Mouse (Mus musculus): ENCODE measurements around the gene Csf1. TPM values are rescaled to one million over a fixed set of nuclear protein-coding genes. Genes with fewer than 3 reads are reported as not detected.

The Csf1 gene
- total and polyA plus RNA-seq, 3 experiments = 0.12 to 0.19 TPM; not detected in 1

DNA sequence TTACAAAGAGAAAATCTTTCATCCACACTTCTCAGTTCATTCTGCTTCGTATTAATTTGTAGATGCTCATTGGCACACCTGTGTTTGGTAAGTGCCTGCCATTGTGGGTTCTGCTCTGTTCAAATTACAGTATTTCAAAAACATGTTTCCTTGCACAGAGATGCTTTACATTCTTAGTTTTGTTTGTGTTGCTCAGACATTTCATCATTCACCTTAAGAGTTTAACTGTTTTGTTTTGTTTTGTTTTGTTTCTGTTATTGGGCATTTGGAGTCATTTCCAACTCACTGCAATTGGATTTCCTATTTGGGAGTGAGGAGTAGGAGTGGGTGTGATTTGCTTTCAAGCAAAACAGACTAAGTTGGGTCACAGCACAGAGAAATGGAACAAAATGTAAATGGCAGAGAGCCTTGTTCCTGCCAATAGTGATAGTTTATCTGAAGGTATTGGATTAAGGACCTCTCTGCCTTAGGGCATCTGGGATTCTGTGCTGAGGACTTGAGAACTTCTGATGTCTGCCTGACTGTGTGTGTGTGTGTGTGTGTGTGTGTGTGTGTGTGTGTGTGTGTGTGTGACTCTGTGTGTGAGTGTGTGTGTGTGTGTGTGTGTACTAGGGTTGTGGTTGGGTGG is 58.4 kb downstream of the Csf1 start:
- peaks cover 0 to 2% of the 10 kb centered on the region in 2 experiments; a peak in 1 of 4 replicates for H3K4me1 ChIP-seq (ENCODE audit: control insufficient read depth in 1 of 2, insufficient read depth in 2 of 2, low read length in 2 of 2)
- H3K79me2 ChIP-seq (ENCODE audit: control insufficient read depth, insufficient read depth, low read length, poor library complexity) = no peaks in the 10 kb centered on the region
- TF ChIP-seq SIN3A (IDR thresholded peaks at IDR 0.05; ENCODE audit: low read length) (no peak), MYC (IDR thresholded peaks at IDR 0.05; ENCODE audit: low read depth, low read length) (no peak), GATA1 (IDR thresholded peaks at IDR 0.05; ENCODE audit: low read depth, low read length) (no peak), ZNF384 (IDR thresholded peaks at IDR 0.05; ENCODE audit: low read depth, low read length) (no peak), KAT2A (conservative IDR thresholded peaks at IDR 0.05; ENCODE audit: low read depth, low read length) (no peak), ZC3H11A (IDR thresholded peaks at IDR 0.05; ENCODE audit: low read depth, low read length) (no peak), MAFK (IDR thresholded peaks at IDR 0.05; ENCODE audit: borderline replicate concordance, low read depth, low read length) (no peak), E2F4 (IDR thresholded peaks at IDR 0.05; ENCODE audit: borderline replicate concordance, low read depth, low read length) (no peak), NRF1 (IDR thresholded peaks at IDR 0.05; ENCODE audit: insufficient read depth, low read depth, low read length, poor library complexity, severe bottlenecking) (no peak), BHLHE40 (IDR thresholded peaks at IDR 0.05; ENCODE audit: borderline replicate concordance, low read depth, low read length) (no peak), TBP (IDR thresholded peaks at IDR 0.05; ENCODE audit: low read depth, low read length) (no peak), UBTF (IDR thresholded peaks at IDR 0.05; ENCODE audit: borderline replicate concordance, insufficient read depth, low read depth, low read length) (no peak)
- no peaks in the 10 kb centered on the region for H3K36me3 ChIP-seq (ENCODE audit: control insufficient read depth in 1 of 2, insufficient read depth in 2 of 2, low read length in 2 of 2)
- no peaks in the 10 kb centered on the region for H3K9me3 ChIP-seq (replicated peaks; ENCODE audit: insufficient read depth, low read length)
- no peak overlapping the region for H3K9ac ChIP-seq (ENCODE audit: control insufficient read depth, low read depth, low read length, poor library complexity, severe bottlenecking)
- no peak overlapping the region for H3K4me3 ChIP-seq (ENCODE audit: control insufficient read depth in 1 of 2, insufficient read depth in 1 of 2, low read depth in 2 of 2, low read length in 2 of 2)
- peaks cover 4 to 7% of the 10 kb centered on the region in 2 experiments for H3K27me3 ChIP-seq (ENCODE audit: control insufficient read depth in 1 of 2, insufficient read depth in 2 of 2, low read length in 2 of 2)
- DNase-seq (ENCODE audit: low read depth, low spot score) = no peak
- no peak overlapping the region for H3K27ac ChIP-seq (ENCODE audit: control insufficient read depth, low read depth, low read length)

DNA sequence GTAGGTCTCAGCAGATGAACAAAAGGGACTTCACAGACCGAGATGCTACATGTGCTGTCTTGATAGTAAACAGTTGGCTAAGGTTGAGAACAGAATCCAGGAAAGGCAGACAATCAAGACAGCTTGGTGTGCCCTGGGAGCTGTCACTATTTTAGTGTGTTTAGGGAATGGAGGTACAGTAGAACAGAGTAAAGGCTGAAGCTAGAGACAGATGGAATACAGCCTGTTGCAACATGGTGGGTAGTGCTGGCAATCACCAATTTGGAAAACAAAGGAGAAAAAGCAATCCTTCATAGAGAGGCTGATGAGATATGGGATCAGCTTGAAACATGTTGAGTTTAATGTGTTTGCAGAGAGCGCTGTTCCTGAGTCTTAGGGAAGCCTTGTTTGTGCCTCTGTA is 59.6 kb downstream of the Csf1 start:
- Histone ChIP-seq H3K9me3 (replicated peaks; ENCODE audit: insufficient read depth, low read length) (no peaks in the 10 kb centered on the region), H3K4me3 (ENCODE audit: control insufficient read depth in 1 of 2, insufficient read depth in 1 of 2, low read depth in 2 of 2, low read length in 2 of 2) (no peak overlapping the region), H3K4me1 (ENCODE audit: control insufficient read depth in 1 of 2, insufficient read depth in 2 of 2, low read length in 2 of 2) (peaks cover 0 to 3% of the 10 kb centered on the region in 2 experiments; a peak in 2 of 4 replicates), H3K27ac (ENCODE audit: control insufficient read depth, low read depth, low read length) (no peak overlapping the region), H3K27me3 (ENCODE audit: control insufficient read depth in 1 of 2, insufficient read depth in 2 of 2, low read length in 2 of 2) (peaks cover 4 to 7% of the 10 kb centered on the region in 2 experiments), H3K9ac (ENCODE audit: control insufficient read depth, low read depth, low read length, poor library complexity, severe bottlenecking) (no peak overlapping the region), H3K36me3 (ENCODE audit: control insufficient read depth in 1 of 2, insufficient read depth in 2 of 2, low read length in 2 of 2) (no peaks in the 10 kb centered on the region), H3K79me2 (ENCODE audit: control insufficient read depth, insufficient read depth, low read length, poor library complexity) (peaks cover 7% of the 10 kb centered on the region)
- TF ChIP-seq UBTF (IDR thresholded peaks at IDR 0.05; ENCODE audit: borderline replicate concordance, insufficient read depth, low read depth, low read length) = no peak
- TF ChIP-seq GABPA (IDR thresholded peaks at IDR 0.05; ENCODE audit: low read depth, low read length) = no peak
- TF ChIP-seq SMC3 (IDR thresholded peaks at IDR 0.05; ENCODE audit: low read depth, low read length) = no peak
- TF ChIP-seq ZNF384 (IDR thresholded peaks at IDR 0.05; ENCODE audit: low read depth, low read length) = no peak
- no peak for TF ChIP-seq RCOR1 (IDR thresholded peaks at IDR 0.05; ENCODE audit: low read depth, low read length)
- no peak for TF ChIP-seq E2F4 (IDR thresholded peaks at IDR 0.05; ENCODE audit: borderline replicate concordance, low read depth, low read length)
- TF ChIP-seq CHD2 (IDR thresholded peaks at IDR 0.05; ENCODE audit: low read length) = no peak
- no peak for TF ChIP-seq SIN3A (IDR thresholded peaks at IDR 0.05; ENCODE audit: low read length)
- no peak for TF ChIP-seq GATA1 (IDR thresholded peaks at IDR 0.05; ENCODE audit: low read depth, low read length)
- TF ChIP-seq EP300 (IDR thresholded peaks at IDR 0.05; ENCODE audit: low read depth in 1 of 2, low read length in 2 of 2) = no peak
- no peak for TF ChIP-seq NRF1 (IDR thresholded peaks at IDR 0.05; ENCODE audit: insufficient read depth, low read depth, low read length, poor library complexity, severe bottlenecking)
- no peak for TF ChIP-seq MAX (IDR thresholded peaks at IDR 0.05; ENCODE audit: low read length)
- TF ChIP-seq ETS1 (IDR thresholded peaks at IDR 0.05; ENCODE audit: low read depth, low read length) = no peak
- no peak for TF ChIP-seq CTCF (IDR thresholded peaks at IDR 0.05 in 2 of 3, conservative IDR thresholded peaks at IDR 0.05 in 1 of 3; ENCODE audit: control insufficient read depth in 1 of 3, insufficient read depth in 1 of 3, low read depth in 2 of 3, low read length in 3 of 3, poor library complexity in 1 of 3, severe bottlenecking in 1 of 3)
- TF ChIP-seq MAFK (IDR thresholded peaks at IDR 0.05; ENCODE audit: borderline replicate concordance, low read depth, low read length) = no peak
- TF ChIP-seq ELF1 (IDR thresholded peaks at IDR 0.05; ENCODE audit: low read depth, low read length) = no peak
- no peak for DNase-seq (ENCODE audit: low read depth, low spot score)

Data from MEL (cell line).